Mouse (Mus musculus): ENCODE results near the gene Smpd2. TPM values are rescaled to one million over a fixed set of nuclear protein-coding genes. Genes with fewer than 3 reads are reported as not detected.

The Smpd2 gene
- polyA plus RNA-seq (2017; shearing (Covaris generic)): 28.2 TPM

DNA sequence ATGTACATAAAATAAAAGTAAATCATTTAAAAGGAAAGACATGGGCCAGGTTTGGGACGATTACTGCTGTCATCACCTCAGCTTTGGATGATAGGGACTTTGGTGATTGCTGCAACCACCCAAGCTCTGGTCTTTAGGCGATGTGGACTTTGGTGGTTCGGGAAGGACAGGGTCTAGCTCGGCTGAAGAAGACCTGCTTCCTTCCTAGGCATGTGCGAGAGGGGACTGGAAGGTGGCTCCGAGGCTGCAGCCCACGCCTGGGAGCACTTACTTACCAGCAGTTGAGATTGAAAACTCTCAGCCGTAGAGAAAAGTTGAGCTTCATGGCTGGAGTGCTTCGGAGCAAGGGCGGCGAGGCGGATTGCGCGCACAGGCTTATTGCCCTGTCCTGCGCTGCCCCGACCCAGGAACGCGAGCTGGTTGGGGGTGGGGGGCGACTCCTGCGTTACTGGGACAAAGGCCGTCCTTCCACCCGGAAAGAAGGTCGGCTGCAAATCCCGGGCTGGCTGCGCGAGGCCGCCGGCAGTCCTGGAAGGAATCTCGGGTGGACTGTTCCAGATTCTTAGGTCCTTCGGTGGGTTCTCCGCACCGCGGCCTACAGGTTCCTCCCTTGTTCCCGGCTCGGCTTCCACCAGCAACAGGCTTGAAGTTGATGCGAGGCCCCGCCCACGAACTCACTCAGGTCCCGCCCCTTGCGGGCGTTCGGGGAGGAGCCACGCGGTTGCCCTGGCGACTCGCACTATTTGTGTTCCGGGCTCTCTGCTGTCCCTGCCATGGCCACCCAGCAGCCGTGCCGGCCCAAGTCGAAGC is at the start of gene Smpd2, which contains the start of gene Ppil6:
TSS of gene Smpd2 (minus strand) at position 662 of the 810 bp plus-strand sequence.
TSS of gene Ppil6 (plus strand) at position 732 of the 810 bp plus-strand sequence.

DNA sequence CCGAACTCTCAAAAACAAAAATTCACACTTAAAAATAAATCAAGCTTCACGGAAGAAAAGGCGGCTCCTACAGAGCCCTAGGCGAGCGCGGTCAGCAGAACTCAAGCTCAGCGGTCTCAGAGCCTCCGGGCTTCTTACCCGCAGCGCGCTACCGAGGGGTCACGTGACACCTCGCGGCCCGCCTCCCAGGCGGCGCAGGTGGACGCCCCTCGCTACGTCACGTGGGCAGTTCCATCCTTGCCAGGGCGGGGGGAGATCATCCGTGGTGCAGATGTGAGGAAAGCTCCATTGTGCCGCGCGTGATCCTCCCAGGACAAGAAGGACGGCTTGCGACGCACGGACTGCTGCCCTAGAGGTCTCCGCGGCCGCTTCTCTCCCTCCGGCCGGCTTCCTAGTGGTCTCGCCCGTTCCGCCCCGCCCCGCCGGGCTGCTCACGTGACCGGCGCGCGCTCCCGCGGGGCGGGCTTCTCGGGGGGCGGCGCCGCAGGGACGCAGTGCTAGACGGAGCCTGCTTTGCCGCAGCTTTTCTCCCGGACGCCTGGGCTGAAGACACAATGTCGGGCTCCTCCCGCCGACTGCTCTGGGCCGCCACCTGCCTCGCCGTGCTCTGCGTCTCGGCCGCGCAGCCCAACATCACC is 28.9 kb upstream of the Smpd2 start, which contains the start of gene Cd164:
TSS of gene Cd164 (plus strand) at position 434 of the 638 bp plus-strand sequence.

DNA sequence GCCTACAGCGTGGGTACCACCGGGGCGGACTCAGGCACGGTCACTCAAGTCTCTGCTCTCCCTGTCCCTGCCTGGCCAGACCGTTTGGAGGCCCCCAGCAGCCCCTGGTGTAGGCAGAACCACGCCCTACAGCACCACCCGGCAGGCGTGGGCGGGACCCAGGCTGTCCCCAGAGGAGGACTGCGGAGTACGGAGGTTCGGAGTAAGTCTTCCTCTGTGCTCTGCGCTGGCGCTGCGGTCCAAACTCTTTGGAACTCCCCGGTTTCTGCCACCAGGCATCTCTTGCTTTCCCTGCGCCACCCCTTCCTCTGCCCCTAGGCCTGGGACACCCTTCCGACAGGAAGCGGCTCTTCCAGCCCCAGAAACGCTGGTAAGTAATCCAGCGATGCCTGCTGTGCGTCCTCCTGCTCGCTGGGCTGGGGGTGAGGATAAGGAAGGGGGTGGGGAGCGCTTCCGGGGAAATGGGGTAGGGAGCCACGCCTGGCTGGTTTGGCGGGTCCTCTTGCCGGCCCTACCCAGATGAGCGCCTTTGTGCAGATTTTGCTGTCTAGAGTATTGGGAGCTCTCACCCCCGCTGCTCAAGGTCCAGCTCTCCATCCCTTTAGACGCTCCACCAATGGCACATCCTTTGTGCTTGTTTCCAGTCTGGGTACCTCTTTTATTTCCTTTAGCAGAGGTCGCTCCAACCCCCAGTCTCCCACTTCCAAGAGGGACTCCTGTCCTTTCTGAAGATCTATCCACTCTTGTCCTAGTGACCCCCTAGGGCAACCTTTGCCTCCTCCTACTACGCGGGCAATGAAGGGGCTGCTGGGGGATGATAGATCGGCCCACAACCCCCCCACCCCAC is 13.8 kb downstream of the Smpd2 start, which contains the start of gene Mical1:
TSS of gene Mical1 (plus strand) at position 144 of the 847 bp plus-strand sequence.

DNA sequence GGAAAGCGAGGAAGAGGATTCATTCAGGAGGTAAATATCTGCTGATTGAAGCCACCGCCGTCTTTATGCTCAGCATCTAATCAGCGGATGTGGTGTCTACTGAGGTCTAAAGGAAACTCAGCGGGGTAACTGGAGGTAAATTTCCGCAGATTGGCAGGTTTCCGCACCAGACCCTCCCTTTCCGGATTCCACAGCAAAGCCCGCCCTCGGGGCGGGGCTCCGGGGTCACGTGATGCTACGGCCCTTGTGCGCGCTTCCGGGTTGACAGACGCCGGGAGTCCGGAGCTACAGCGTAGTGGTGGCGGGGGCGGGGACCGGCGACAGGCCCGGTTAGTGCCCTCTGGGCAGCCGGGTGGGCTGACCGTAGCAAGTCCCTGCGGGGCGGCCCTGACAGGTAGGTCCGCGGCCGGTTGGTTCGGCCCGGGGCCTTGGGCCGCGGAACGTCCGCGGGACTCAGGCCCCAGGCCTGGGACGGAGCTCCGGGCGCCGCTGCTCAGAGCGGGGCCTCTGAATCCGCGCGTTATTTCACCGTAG is 40.0 kb downstream of the Smpd2 start, which contains the start of gene Zbtb24:
TSS of gene Zbtb24 (plus strand) at position 247 of the 534 bp plus-strand sequence.

Other genes with a start within 250 kb of the Smpd2 start
- 16.0 TPM for gene Fig4, start 187.1 kb downstream of the Smpd2 start, polyA plus RNA-seq (2017; shearing (Covaris generic))
- gene Ak9, start 186.4 kb downstream of the Smpd2 start, polyA plus RNA-seq (2017; shearing (Covaris generic)): not detected
- gene Zbtb24, start 40.0 kb downstream of the Smpd2 start, polyA plus RNA-seq (2017; shearing (Covaris generic)): 32.4 TPM
- 167 TPM for gene Mical1, start 14.1 kb downstream of the Smpd2 start, polyA plus RNA-seq (2017; shearing (Covaris generic))
- gene Ppil6, start 70 bp upstream of the Smpd2 start, polyA plus RNA-seq (2017; shearing (Covaris generic)): not detected
- 253 TPM for gene Cd164, start 29.0 kb upstream of the Smpd2 start, polyA plus RNA-seq (2017; shearing (Covaris generic))
- 0.83 TPM for gene Ccdc162, start 226.3 kb upstream of the Smpd2 start, polyA plus RNA-seq (2017; shearing (Covaris generic))